Mouse (Mus musculus): ENCODE measurements around the gene Glmp.
"Not testable (repeated sequence)": the region's sequence is repeated elsewhere in the genome, so short reads cannot be mapped to it uniquely, and the experiment has no call there.

The Glmp gene

GRCm38 (mm10) chr3:88324951-88325405 lies at the start of gene Glmp:
Glmp (plus strand) TSS chr3:88325023.
- DNase-seq (ENCODE audit: low read depth, low spot score): peak; percentile 65

DNA sequence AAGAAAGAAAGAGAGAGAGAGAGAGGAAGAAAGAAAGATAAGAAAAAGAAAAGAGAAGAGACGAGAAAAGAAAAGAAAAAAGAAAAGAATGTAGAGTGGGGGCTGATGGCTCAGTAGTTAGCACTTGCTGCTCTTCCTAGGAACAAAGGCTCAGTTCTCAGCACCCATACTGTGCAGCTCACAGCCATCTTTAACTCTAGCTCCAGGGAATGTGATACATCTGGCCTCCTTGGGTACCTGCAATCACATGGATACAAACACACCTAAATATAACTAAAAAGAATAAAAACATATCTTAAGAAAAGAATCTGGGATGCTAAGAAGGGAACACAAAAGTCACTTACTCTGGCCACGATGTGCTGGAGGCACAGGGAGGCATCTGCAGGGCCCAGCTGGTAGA lies 48.7 kb upstream of the Glmp start:
- DNase-seq (ENCODE audit: low read depth, low spot score): no peak

- no peak for DNase-seq (ENCODE audit: low read depth, low spot score)
These were observed 48.2 kb upstream of the Glmp start for GRCm38 (mm10) chr3:88276529-88277143.

DNA sequence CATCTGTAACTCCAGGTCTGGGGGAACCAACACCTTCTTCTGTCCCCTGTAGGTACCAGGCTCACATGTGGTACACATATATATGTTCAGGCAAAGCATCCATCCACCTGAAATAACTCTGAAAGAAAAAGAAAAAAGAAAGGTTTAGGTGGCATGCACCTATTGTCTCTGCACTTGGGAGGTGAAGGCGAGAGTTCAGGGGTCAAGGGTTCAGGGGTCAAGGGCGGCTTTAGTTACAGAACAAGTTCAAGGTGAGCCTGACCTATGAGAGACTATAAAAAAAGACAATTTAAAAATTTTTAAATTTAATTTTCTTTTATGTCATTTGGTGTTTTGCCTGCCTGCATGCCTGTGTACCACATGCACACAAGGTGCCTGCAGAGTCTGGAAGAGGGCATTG lies 44.8 kb upstream of the Glmp start:
- no peak for DNase-seq (ENCODE audit: low read depth, low spot score)

DNA sequence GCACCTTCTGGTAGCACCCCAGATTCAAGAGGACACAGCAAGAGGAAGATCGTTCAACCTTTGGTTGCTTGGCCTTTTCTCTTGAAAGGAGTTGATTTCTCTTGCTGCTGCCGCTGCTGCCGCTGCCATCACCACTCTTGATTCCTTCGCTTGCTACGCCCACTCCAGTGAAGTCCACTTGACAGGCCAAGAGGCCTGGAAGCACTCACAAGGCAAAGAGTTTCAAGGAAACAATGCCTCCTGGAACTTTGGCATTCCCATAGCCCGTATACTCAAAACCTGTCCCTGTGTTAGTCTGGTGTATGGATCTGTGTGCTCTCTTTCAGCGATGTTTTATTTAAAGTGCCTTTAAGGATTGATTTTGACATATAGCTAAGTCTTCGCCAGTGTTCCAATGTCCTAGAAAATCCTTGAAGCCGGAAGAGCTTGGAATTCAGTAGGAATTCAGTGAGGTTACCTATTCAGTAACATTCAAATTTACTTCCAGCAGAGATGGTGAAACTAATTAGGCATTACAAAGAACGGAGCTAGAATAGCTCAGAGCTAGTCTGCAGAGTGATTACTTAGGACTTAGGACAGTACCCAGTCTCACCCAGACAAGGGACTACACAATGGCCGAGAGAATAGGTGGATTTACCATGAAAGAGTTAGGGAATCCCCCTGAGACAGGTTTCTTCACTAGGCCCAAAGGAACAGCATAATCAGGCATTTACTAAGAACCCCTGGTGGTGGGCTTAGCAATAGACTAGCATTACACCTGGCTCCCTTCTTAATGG lies 43.5 kb upstream of the Glmp start:
- DNase-seq (ENCODE audit: low read depth, low spot score): not testable (repeated sequence)

GRCm38 (mm10) chr3:88284815-88285564 lies 39.8 kb upstream of the Glmp start:
- DNase-seq (ENCODE audit: low read depth, low spot score): not testable (repeated sequence)

DNA sequence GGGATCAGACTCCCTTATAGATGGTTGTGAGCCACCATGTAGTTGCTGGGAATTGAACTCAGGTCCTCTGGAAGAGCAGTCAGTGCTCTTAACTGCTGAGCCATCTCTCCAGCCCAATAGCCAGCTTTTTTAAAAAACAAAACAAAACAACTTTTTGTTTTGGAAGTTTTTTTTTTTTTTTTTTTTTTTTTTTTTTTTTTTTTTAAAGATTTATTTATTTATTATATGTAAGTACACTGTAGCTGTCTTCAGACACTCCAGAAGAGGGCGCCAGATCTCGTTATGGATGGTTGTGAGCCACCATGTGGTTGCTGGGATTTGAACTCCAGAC lies 39.3 kb upstream of the Glmp start:
- DNase-seq (ENCODE audit: low read depth, low spot score): not testable (repeated sequence)

DNA sequence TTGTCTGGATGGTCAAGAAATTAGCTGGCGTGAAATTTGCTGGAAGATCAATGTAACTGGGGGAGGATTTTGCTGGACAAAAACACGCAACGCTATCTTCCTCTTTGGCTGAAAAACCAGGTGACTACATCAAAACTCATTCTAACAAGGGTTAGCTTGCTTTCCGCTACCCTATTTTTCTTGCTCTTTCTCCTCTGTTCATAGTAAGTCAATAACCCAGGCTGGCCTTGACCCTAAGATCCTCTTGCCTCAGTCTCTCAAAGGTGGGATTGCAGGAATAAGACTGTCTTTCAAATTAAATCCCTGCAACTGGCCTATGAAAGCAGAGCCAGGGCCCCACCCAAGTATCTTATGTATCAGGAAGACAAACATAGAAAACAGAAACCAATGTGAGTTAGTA lies 37.7 kb upstream of the Glmp start, which contains the start of gene Gm38392:
Gm38392 (minus strand) TSS at position 101 of the 400 bp plus-strand sequence.
- no peak for DNase-seq (ENCODE audit: low read depth, low spot score)

- not testable (repeated sequence) for DNase-seq (ENCODE audit: low read depth, low spot score)
These were observed 36.6 kb upstream of the Glmp start for GRCm38 (mm10) chr3:88288133-88288713.

- DNase-seq (ENCODE audit: low read depth, low spot score): no peak
These were observed 32.9 kb upstream of the Glmp start for GRCm38 (mm10) chr3:88291970-88292369.

DNA sequence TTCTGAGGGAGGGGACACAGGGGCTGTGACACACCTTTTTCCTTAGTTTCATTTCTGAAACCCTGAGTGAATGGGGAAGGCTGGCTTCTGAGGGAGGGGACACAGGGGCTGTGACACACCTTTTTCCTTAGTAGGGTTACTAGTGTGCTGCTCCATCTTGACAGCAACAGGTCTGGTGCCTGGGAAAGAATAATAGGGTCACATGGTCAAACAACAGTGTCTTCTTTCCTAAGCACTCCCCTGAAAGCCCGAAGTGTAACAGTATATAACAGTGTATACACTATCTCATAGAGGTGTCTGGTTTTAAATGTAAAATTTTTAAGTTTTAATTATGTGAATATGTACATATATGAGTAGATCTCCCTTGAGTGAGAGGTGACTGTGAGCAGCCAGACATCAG lies 29.6 kb upstream of the Glmp start:
- DNase-seq (ENCODE audit: low read depth, low spot score): not testable (repeated sequence)

GRCm38 (mm10) chr3:88296110-88296560 lies 28.7 kb upstream of the Glmp start:
- no peak for DNase-seq (ENCODE audit: low read depth, low spot score)

GRCm38 (mm10) chr3:88296561-88297318 lies 28.1 kb upstream of the Glmp start, which contains the start of the genes Tsacc and Cct3:
Tsacc (minus strand) TSS chr3:88296999.
Cct3 (plus strand) TSS chr3:88297116.
- DNase-seq (ENCODE audit: low read depth, low spot score): peak; percentile 99

DNA sequence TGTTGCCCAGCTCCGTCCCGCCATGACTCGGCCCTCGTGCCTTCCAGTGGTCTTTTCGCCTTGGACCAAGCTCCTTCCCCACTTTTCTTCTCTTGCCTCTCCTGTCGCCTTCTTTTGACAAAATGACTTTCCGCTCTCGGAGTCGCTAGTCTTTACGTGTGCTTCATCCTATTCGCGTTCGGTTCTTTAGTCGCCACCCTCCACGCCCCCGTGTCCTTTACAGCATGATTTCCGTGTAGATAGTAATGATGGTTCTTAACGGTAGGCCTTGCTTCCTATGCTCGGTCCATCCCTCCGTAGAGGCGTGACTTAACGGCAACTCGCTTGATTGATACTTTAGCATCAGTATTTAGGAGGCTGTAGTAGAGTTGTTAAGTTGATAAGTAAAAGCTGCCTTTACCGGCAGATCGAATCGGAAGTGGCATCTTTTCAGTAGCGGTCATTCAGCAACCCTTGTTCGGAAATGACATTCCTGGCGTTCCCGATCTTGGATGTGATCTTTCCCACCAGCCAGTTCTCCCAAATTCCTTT lies 27.4 kb upstream of the Glmp start:
- peak; percentile 5 for DNase-seq (ENCODE audit: low read depth, low spot score)

GRCm38 (mm10) chr3:88299172-88299571 lies 25.7 kb upstream of the Glmp start:
- no peak for DNase-seq (ENCODE audit: low read depth, low spot score)

- no peak for DNase-seq (ENCODE audit: low read depth, low spot score)
These were observed 4.1 kb downstream of the Glmp start for GRCm38 (mm10) chr3:88328956-88329355.

- no peak for DNase-seq (ENCODE audit: low read depth, low spot score)
These were observed 6.5 kb downstream of the Glmp start for GRCm38 (mm10) chr3:88331282-88331681.

DNA sequence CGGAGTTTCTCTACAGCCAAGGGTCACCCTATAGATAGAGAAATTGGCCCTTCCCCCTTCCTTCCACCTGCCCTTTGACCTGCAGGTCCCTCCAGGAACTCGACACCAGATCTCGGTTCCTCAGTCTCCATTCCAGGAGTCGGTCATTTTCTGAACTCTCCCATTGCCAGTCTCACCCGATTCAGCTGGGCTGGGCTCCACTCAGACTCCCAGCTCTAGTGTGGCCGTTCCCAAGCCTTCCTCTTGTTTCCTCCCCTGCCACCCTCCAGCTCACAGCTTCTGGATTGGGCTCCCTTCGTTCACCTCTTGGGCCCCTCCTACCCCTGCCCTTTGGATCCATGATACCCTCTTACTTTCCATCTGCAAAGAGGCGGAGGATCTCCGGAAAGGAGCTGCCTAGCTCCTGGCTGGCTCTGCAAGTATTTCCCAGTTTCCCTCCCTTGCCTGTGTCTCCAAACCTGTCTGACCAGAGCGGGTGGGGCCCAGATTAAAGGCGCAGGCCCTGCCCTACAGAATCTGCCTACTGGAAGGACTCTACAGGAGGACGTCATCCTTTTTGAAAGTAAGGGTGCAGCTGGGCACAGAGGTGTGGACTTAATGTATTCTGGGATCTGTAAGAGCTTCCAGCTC lies 9.3 kb downstream of the Glmp start:
- no peak for DNase-seq (ENCODE audit: low read depth, low spot score)

DNA sequence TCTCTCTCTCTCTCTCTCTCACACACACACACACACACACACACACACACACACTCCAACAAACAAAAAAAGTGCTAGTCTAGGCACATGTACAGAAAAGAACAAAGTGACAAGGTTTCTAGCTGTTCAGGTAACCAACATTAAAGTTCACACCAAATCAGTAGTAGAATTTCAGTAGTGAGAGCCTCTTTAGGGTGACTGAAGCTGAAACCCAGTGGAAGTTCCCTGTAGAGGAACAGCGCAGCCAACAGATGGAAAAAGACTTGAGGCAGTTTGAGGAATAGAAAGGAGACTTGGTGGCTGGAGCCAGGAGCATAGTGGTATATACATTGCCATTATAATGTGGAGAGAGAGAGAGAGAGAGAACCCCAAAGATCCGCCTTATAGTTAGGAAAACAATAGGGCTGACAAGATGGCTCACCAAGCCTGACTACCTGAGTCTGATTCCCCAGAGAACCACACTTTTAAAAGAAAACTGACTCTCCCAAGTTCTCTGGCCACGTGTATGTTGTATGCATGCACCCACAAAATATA lies 10.1 kb downstream of the Glmp start:
- DNase-seq (ENCODE audit: low read depth, low spot score): no peak

DNA sequence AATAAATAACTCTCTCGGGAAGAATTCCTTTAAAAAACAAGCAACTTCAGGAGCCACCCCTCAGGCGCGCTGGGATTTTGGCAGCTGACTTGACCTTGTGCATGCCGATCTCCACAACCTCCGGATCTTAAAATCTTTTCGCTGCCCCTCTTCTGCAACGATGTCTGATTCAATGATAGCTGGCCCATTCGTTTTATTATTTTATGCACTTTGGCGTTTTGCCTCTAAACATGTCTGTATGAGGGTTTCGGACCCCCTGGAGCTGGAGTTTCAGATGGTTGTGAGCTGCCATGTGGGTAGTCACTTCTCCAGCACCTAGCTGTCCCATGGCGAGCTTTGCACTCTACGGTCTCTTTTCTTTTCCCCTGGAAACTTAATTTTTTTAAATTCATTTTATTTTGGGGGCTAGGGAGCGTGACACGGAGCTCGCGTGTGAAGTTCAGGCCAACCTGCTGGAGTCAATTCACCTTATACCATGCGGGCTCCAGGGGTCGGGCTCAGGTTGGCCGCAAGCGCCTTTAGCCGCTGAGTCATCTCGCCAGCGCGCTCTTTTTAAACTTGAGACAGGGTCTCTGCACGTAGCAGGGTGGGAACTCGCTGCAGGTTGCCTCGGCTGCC lies 10.7 kb downstream of the Glmp start:
- DNase-seq (ENCODE audit: low read depth, low spot score): peak; percentile 15

All from skeletal muscle tissue, adult 2 months (tissue).